Mouse (Mus musculus): ENCODE data around the gene Slc37a3.

GRCm38 (mm10) chr6:39348946-39349345, 28.5 kb downstream of the Slc37a3 start:
- TF ChIP-seq POLR2A (IDR thresholded peaks at IDR 0.05; ENCODE audit: low read depth, low read length) (no peak), CTCF (IDR thresholded peaks at IDR 0.05; ENCODE audit: extremely low read depth, insufficient read length, insufficient replicate concordance, low read depth, low read length) (no peak)
